Mouse (Mus musculus) forebrain, embryonic 11.5 days (tissue): ENCODE measurements around the gene Prrt1. TPM values are rescaled to one million over a fixed set of nuclear protein-coding genes. Genes with fewer than 3 reads are reported as not detected.
A peak's percentile ranks its signal among the peaks of the same experiment; 100 is the strongest.

Experiments
- ATAC-seq: fragments of 200-750 bp; cut with Nextera tagmentation; replicated peaks from 2 replicates; pipeline ENCODE4 v1.8.0; 2017; ENCODE audit warnings: moderate TSS enrichment; ENCODE audit not compliant: low FRiP score
- DNase-seq: peaks from one replicate; pipeline ENCODE4 v3.0.0-alpha.2; 2017; ENCODE audit warnings: low spot score
- H3K27ac ChIP-seq: fragments of 300-500 bp; sonication (generic); 2 replicates; pipeline ENCODE4 v1.5.1; 2014; ENCODE audit warnings: low read depth, low read length
- H3K27me3 ChIP-seq: fragments of 300-500 bp; sonication (generic); 2 replicates; pipeline ENCODE4 v1.6.1; 2014; ENCODE audit warnings: mild to moderate bottlenecking, low read length, mixed read lengths; ENCODE audit not compliant: control insufficient read depth, insufficient read depth
- H3K36me3 ChIP-seq: fragments of 300-500 bp; sonication (generic); 2 replicates; pipeline ENCODE4 v1.6.1; 2014; ENCODE audit warnings: mild to moderate bottlenecking, low read length, moderate library complexity, mixed read lengths; ENCODE audit not compliant: control insufficient read depth, insufficient read depth
- H3K4me1 ChIP-seq: fragments of 300-500 bp; sonication (generic); replicated peaks from 2 replicates; pipeline ENCODE4 v1.6.1; 2014; ENCODE audit warnings: low read length, mixed read lengths; ENCODE audit not compliant: control insufficient read depth, insufficient read depth
- H3K4me2 ChIP-seq: fragments of 300-500 bp; sonication (generic); 2 replicates; pipeline ENCODE4 v1.6.1; 2014; ENCODE audit warnings: low read depth, mild to moderate bottlenecking, low read length, moderate library complexity, mixed read lengths; ENCODE audit not compliant: severe bottlenecking
- H3K4me3 ChIP-seq: fragments of 300-500 bp; sonication (generic); 2 replicates; pipeline ENCODE4 v1.5.1; 2014; ENCODE audit warnings: low read depth, low read length
- H3K9ac ChIP-seq: fragments of 300-500 bp; sonication (generic); 2 replicates; pipeline ENCODE4 v1.6.1; 2014; ENCODE audit warnings: low read length
- H3K9me3 ChIP-seq: fragments of 300-500 bp; sonication (generic); 2 replicates; pipeline ENCODE4 v1.6.1; 2016; ENCODE audit warnings: low read length, mixed read lengths; ENCODE audit not compliant: control insufficient read depth
- WGBS: fragments of 180-500 bp; shearing (Covaris S2); extraction: QIAGEN DNeasy Blood & Tissue Kit; methylation state at CpG from one replicate; pipeline ENCODE4 v1.1.7; 2014; 5-methylcytosine and 5-hydroxymethylcytosine counted together
- polyA plus RNA-seq: library from polyadenylated mRNA; unstranded; fragments of >200 nt; fragmentation: Nextera tagmentation; extraction: Ambion mirVana; gene quantifications from 2 replicates; pipeline ENCODE4 v1.2.1, GENCODE M21; 2014

Gene Prrt1
- polyA plus RNA-seq, 1 experiment from 2014 or later = 2.4 TPM

DNA sequence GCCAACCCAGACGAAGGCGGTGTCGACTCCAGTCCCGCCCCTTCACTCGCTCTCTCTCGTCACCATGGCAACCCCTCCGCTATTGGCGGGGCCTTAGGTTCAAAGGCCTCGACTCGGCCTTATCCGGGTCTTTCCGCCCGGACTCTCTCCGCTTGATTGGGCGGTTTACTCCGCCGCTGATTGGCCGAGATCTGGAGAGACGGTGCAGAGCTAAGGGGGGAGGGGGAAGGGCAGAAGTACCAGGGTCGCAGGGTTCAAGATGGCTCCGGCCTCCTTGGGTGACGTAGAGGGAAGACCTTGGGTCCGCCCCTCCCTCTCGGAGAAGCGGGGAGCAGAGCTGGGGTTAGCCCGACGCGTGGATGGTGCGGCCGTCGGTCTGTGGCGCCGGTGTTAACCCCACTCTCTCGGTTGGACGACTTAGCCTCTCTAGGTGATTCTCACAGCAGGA is 25.2 kb upstream of the Prrt1 start, which contains the start of gene Agpat1:
Gene Agpat1 (plus strand): TSS at position 202 of the 448 bp plus-strand sequence.
- Histone ChIP-seq H3K27ac (peak within 1 kb of the TSS; percentile 87), H3K4me1 (peaks cover 23% of the 10 kb centered on the region), H3K4me2 (peak within 1 kb of the TSS; percentile 97), H3K36me3 (peaks cover 4% of the 10 kb centered on the region; the same call in 1 of the 2 replicates), H3K27me3 (no peaks in the 10 kb centered on the region), H3K9ac (peak within 1 kb of the TSS; percentile 94), H3K9me3 (no peaks in the 10 kb centered on the region), H3K4me3 (peak within 1 kb of the TSS; percentile 98)
- DNase-seq (peak; percentile 99), ATAC-seq (peak; percentile 87)
- WGBS = 0% methylated on average over 32 of the region's 35 CpGs

DNA sequence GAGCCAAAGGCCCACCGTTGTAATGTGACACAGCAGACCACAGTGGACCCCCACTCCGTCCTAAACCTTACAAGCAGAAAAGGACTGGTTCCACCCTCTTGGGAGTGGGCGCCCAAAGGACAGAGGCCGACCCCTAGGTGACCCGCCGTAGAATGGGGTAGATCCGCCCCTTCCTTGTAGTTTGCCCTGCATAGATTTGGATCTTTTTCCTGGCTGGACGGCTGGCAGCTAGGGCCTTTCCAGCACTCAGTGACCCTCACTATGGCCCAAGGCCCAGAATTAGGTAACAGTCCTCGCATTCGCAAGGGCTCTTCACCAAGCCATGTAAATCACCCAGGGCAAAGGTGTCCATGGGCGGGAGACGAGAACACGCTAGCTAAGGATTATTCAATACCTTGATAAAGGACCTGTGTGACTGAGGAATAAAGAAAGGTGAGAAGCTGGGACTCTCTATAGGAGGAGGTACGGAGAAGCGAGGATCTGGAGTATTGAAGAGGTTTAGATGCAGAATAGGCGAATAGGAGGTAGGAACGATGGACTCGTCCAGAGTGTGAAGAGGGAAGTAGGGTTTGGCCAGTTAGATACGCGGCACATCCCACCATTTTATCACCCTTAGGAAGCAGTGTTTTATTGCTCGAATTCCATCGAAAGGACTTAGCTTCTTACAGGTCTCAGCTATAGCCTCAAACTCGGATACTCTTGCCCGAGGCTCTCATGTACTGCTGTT is 24.7 kb upstream of the Prrt1 start:
- Histone ChIP-seq H3K4me3 (peak overlapping the region; percentile 98), H3K27ac (peak overlapping the region; percentile 87), H3K9me3 (no peaks in the 10 kb centered on the region), H3K9ac (peak overlapping the region; percentile 94), H3K4me1 (peaks cover 23% of the 10 kb centered on the region), H3K27me3 (no peaks in the 10 kb centered on the region), H3K4me2 (peak overlapping the region; percentile 97), H3K36me3 (peaks cover 4% of the 10 kb centered on the region; the same call in 1 of the 2 replicates)
- 19% methylated on average over 24 of the region's 24 CpGs for WGBS
- no peak for DNase-seq
- no peak for ATAC-seq

DNA sequence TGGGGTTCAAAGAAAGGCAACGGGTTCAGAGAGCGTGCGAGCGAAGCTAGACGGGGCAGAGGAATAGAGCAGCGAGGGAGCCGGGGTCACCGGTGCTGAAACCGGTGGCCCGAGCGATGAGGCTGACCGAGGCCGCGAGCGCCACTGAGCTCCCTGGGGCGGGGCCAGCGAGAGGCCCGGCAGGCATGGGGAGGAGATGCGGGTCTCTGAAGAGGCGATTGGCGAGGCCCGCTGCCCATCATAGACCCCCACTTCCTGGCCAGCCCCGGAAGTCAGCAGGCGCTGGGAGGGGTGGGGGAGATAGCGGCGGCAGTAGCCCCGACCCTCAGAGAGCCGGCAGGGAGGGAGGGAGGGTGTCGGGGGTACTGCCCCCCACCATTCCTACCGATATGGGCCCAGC is 23.7 kb upstream of the Prrt1 start:
- Histone ChIP-seq H3K9me3 (no peaks in the 10 kb centered on the region), H3K9ac (peak overlapping the region; percentile 94), H3K4me2 (peak overlapping the region; percentile 97), H3K4me3 (peak overlapping the region; percentile 98), H3K27me3 (no peaks in the 10 kb centered on the region), H3K36me3 (peaks cover under 1% of the 10 kb centered on the region; the same call in 1 of the 2 replicates), H3K4me1 (peaks cover 23% of the 10 kb centered on the region), H3K27ac (peak overlapping the region; percentile 87)
- DNase-seq (peak; percentile 97), ATAC-seq (peak; percentile 60)
- 0% methylated on average over 26 of the region's 30 CpGs for WGBS

DNA sequence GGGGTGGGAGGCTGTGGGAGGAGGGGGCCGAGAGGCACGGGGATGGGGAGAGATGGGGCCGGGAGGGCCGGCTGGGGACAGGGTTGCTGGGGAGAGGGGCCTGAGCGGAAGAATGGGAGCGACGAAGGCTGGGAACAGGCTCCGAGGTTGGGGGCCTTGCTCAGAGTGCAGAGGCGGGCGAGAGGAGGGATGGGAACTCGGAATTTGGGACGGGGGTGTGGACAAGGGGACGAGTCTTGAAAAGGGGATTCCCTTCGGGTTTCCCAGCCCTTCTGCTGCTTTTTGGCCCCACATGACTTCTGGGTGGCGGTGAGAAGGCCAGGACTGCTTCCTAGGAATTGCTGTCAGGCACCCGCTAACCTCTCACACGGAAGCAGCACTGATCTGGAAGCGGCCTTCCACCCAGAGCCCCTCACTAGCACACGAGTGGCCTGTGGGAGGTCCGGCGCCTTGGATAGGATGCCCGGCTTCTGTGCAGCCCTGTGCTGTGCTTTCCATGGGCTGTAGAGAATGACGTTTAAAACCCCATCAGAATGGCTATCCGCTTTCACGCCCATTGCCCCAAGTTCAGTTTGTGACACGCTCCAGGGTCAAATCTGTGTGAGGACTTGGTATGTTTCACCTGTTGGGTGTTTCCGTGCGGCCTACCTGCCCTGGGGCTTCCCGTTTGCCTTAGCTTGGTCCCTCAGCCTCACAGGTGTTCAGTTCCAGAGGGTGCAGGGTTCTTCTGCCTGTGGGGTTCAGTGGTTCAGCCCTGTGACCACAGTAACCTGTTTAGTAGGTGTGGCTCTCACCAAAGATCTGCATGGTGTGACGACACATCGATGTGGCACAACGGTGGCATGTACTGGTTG is 22.9 kb upstream of the Prrt1 start:
- DNase-seq = no peak
- no peak for ATAC-seq
- H3K27me3 ChIP-seq = no peaks in the 10 kb centered on the region
- peak overlapping the region; percentile 94 for H3K9ac ChIP-seq
- H3K4me3 ChIP-seq = peak overlapping the region; percentile 98
- H3K4me1 ChIP-seq = peaks cover 23% of the 10 kb centered on the region
- peak overlapping the region; percentile 75 for H3K27ac ChIP-seq
- H3K9me3 ChIP-seq = no peaks in the 10 kb centered on the region
- peaks cover 6% of the 10 kb centered on the region; the same call in 1 of the 2 replicates for H3K36me3 ChIP-seq
- WGBS = 18% methylated on average over 32 of the region's 32 CpGs
- H3K4me2 ChIP-seq = peak overlapping the region; percentile 97

DNA sequence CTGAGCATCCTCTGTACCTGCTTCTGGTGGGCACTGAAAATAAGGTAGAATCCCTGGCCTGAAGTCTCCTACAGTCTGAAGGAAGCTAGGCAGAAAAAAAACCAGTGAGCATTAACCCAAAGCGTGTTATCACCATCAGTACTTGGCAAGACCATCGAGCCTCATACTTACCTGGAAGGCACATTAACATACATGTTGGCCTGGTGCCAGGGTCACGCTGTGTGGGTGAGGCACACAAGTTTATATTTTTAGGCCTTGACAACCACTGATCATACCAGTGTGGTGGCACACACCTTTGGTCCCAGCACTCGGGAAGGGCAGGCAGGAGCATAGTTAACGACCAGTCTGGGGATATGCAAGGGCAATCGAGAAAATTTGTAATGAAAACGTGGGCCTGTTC is 21.3 kb upstream of the Prrt1 start:
- no peak overlapping the region for H3K9ac ChIP-seq
- DNase-seq (no peak), ATAC-seq (no peak)
- no peaks in the 10 kb centered on the region for H3K9me3 ChIP-seq
- H3K27me3 ChIP-seq = no peaks in the 10 kb centered on the region
- H3K27ac ChIP-seq = no peak overlapping the region; the same call in 1 of the 2 replicates
- no peak overlapping the region for H3K4me3 ChIP-seq
- WGBS = 91% methylated on average over 7 of the region's 7 CpGs
- peaks cover 17% of the 10 kb centered on the region for H3K4me1 ChIP-seq
- peaks cover 10% of the 10 kb centered on the region; the same call in 1 of the 2 replicates for H3K36me3 ChIP-seq
- H3K4me2 ChIP-seq = no peak overlapping the region

DNA sequence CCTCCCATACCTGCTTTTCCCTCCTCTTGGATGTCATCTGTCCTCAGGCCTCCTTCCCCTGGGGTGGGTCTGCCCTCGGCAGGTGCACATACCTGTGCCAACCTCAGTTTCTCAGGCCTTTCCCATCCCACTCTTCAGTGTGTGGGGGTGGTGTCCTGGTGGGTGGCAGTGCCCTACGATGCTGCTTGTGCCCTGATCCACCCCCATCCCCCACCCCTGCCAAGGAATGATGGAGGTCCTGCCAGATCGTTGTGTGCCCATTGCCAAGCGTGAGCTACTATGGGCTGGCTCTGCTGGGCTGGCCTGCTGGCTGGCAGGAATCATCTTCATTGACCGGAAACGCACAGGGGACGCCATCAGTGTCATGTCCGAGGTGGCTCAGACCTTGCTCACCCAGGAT is 18.3 kb upstream of the Prrt1 start:
- Histone ChIP-seq H3K4me2 (no peak overlapping the region), H3K9ac (no peak overlapping the region), H3K27me3 (no peaks in the 10 kb centered on the region), H3K9me3 (no peaks in the 10 kb centered on the region), H3K4me3 (no peak overlapping the region), H3K4me1 (peaks cover 8% of the 10 kb centered on the region; the same call in 1 of the 2 replicates), H3K27ac (no peak overlapping the region), H3K36me3 (peaks cover 14% of the 10 kb centered on the region; the same call in 1 of the 2 replicates)
- DNase-seq = no peak
- no peak for ATAC-seq
- 90% methylated on average over 8 of the region's 8 CpGs for WGBS

DNA sequence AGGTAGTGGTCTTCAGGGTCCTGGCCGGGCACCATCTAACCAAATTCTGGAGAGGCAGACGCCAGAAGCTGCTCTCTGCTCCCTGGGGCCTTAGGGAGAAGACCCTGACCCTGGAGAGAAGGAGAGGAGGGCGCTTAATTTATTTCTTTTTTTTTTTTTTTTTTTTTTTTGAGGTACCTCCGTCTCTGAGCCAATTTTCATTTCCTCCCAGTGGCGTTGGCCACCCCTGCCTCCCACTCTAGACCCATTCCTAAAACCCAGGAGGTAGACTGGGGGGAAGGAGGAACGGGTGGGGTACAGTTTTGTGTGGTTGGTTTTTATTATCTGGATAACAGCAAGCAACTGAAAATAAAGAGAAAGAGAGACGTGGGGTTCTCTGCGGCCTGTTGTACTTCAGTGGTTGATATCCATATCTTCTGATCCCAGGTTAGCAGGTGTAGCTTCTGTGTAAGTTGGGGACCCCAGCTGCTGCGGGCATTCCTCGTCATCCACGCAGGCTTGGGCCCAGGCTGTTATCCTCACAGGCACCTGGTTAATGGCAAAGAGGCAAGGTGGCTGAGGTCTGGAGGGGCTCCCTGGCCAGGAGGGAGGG is 16.2 kb upstream of the Prrt1 start:
- peaks cover 14% of the 10 kb centered on the region; the same call in 1 of the 2 replicates for H3K36me3 ChIP-seq
- no peak for ATAC-seq
- DNase-seq = no peak
- H3K27me3 ChIP-seq = no peaks in the 10 kb centered on the region
- no peaks in the 10 kb centered on the region for H3K4me1 ChIP-seq
- H3K27ac ChIP-seq = no peak overlapping the region
- H3K4me2 ChIP-seq = no peak overlapping the region
- H3K9ac ChIP-seq = no peak overlapping the region
- H3K9me3 ChIP-seq = no peaks in the 10 kb centered on the region
- WGBS = 94% methylated on average over 11 of the region's 11 CpGs
- H3K4me3 ChIP-seq = no peak overlapping the region

DNA sequence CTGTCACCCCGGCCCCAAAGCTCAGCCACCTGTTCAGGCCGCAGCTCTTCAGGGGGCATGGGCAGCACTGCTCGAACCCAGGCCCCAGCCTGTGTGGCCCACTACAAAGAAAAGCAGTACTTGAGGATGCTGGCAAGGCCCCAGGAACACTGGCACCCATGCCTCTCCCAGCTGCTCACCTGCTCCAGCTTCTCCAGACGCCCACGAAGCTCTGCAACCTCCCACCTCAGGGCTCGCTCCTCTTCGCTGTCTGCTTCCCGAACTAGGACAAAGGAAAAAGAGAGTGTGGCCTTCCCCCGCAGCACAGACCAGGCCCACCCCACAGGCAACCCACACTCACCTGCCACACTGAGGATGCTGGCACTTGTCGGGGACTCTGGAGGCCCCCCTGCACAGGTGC is 15.5 kb upstream of the Prrt1 start:
- no peak for ATAC-seq
- WGBS = 87% methylated on average over 10 of the region's 10 CpGs

More for the DNA sequence above, 15.5 kb upstream of the Prrt1 start:
- no peak overlapping the region for H3K4me2 ChIP-seq
- H3K27me3 ChIP-seq = no peaks in the 10 kb centered on the region
- peaks cover 14% of the 10 kb centered on the region; the same call in 1 of the 2 replicates for H3K36me3 ChIP-seq
- H3K4me1 ChIP-seq = no peaks in the 10 kb centered on the region
- H3K9me3 ChIP-seq = no peaks in the 10 kb centered on the region
- no peak overlapping the region for H3K4me3 ChIP-seq
- no peak overlapping the region for H3K27ac ChIP-seq
- no peak overlapping the region for H3K9ac ChIP-seq
- no peak for DNase-seq
